Mouse (Mus musculus): Measurements from ENCODE around the gene Iba57. TPM values are rescaled to one million over a fixed set of nuclear protein-coding genes. Genes with fewer than 3 reads are reported as not detected.

Gene Iba57
- polyA plus RNA-seq, 1 experiment: 6.5 TPM

DNA sequence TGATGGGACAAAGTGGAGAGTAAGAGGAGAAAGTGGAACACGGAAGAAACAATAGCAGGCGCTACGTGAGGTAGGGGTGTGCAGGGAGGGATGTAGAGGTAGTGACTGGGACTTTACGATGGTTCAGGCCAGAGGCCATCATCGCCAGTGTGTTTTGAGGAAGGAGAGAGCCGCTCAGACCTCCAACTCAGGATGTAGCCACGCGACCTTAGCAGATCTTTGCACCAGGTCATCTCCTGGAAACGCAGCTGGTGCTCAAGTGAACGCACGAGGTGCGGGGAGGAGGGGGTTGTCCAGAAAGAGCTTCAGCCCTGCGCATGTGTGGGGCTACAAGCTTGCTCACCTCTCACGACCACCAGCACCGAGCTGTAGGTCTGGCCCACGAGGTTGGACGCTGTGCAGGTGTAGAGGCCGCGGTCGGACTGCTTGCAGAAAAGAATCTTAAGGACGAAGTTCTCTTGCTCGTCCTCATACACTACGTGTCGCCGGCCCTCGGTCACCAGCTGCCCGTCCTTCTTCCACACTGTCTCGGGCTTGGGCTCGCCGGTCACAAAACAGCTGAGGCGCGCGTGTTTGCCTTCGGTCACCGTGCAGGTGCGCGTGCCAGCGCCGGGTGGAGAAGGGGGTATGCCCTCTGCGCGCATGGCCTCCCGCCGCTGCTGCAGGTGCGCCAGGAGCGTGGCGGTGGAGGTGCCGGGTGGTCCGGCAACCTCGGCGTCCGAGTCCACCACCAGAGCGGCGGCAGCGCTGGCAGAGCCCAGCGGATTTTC, 28.3 kb downstream of the Iba57 start:
- Histone ChIP-seq H3K27me3 (ENCODE audit: control insufficient read depth, insufficient read depth, low read length) (peaks cover 6% of the 10 kb centered on the region; the same call in 1 of the 2 replicates), H3K27ac (ENCODE audit: insufficient read depth, low read length) (no peak overlapping the region), H3K4me3 (ENCODE audit: extremely low read depth, insufficient read depth, insufficient read length) (no peak overlapping the region), H3K4me1 (ENCODE audit: control insufficient read depth, insufficient read depth, insufficient read length) (peaks cover 2% of the 10 kb centered on the region; the same call in 1 of the 2 replicates), H3K36me3 (ENCODE audit: control insufficient read depth, insufficient read depth, low read length) (no peaks in the 10 kb centered on the region)
- 9% methylated on average over 55 of the region's 55 CpGs for WGBS
- DNase-seq (ENCODE audit: low read depth in 1 of 2, low spot score in 2 of 2): no peak
- TF ChIP-seq CTCF (IDR thresholded peaks at IDR 0.05; ENCODE audit: extremely low read depth, insufficient read depth, insufficient read length, insufficient replicate concordance) (no peak), POLR2A (IDR thresholded peaks at IDR 0.05; ENCODE audit: low read depth, low read length) (no peak)

DNA sequence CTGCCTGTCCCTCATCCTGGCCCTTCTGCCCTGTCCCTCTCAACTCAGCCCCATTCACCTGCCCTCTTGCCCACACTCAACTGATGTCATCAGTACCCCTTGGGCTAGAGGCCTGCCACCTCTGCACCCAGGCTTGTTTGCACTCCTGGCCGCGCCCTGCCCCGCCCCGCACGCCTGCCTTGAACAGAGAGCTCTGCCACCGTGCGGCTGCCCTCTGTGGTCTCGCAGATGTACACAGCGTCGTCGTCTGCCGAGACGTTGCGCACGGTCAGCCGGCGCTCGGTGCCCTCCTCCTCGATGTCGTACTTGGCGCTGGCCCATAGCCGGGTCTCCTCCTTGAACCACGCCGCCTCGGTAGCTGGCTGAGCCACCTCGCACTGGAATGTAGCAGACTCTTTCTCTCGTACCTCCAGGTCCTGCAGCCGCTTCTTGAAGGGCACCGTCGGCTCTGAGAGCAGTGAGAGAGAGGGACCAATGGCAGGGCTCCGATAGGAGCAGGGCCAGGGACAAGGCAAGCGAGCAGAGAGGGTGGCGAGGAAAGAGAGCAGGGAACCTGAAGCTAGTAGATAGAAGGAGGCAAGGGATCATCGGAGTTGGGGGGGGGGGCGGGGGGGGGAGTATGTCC, 29.1 kb downstream of the Iba57 start:
- WGBS: 6% methylated on average over 35 of the region's 35 CpGs
- Histone ChIP-seq H3K27me3 (ENCODE audit: control insufficient read depth, insufficient read depth, low read length) (peaks cover 6% of the 10 kb centered on the region; the same call in 1 of the 2 replicates), H3K4me3 (ENCODE audit: extremely low read depth, insufficient read depth, insufficient read length) (no peak overlapping the region), H3K36me3 (ENCODE audit: control insufficient read depth, insufficient read depth, low read length) (no peaks in the 10 kb centered on the region), H3K4me1 (ENCODE audit: control insufficient read depth, insufficient read depth, insufficient read length) (peaks cover 2% of the 10 kb centered on the region; the same call in 1 of the 2 replicates), H3K27ac (ENCODE audit: insufficient read depth, low read length) (no peak overlapping the region)
- no peak for TF ChIP-seq POLR2A (IDR thresholded peaks at IDR 0.05; ENCODE audit: low read depth, low read length)
- no peak for TF ChIP-seq CTCF (IDR thresholded peaks at IDR 0.05; ENCODE audit: extremely low read depth, insufficient read depth, insufficient read length, insufficient replicate concordance)
- no peak for DNase-seq (ENCODE audit: low read depth in 1 of 2, low spot score in 2 of 2)

DNA sequence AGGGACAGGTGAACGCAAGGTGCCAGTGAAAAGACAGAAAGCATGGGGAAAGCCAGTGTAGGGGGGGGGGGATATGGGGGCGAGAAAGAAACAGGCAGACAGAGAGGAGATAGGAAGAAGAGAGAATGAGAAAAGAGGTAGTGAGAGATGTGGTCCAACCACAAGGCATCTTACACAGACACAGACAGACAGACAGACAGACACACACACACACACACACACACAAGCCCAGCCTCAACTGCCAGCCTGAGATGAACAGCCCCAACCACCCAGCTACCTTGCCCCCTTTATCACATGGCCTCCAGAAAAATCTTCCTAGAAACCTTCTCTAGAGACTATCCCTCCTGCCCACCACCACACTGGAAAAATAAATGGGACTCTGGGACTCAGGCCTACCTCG, 31.5 kb downstream of the Iba57 start:
- TF ChIP-seq CTCF (IDR thresholded peaks at IDR 0.05; ENCODE audit: extremely low read depth, insufficient read depth, insufficient read length, insufficient replicate concordance) (no peak), POLR2A (IDR thresholded peaks at IDR 0.05; ENCODE audit: low read depth, low read length) (no peak)
- Histone ChIP-seq H3K27me3 (ENCODE audit: control insufficient read depth, insufficient read depth, low read length) (peaks cover 6% of the 10 kb centered on the region; the same call in 1 of the 2 replicates), H3K4me1 (ENCODE audit: control insufficient read depth, insufficient read depth, insufficient read length) (peaks cover 2% of the 10 kb centered on the region; the same call in 1 of the 2 replicates), H3K4me3 (ENCODE audit: extremely low read depth, insufficient read depth, insufficient read length) (no peak overlapping the region), H3K27ac (ENCODE audit: insufficient read depth, low read length) (no peak overlapping the region), H3K36me3 (ENCODE audit: control insufficient read depth, insufficient read depth, low read length) (no peaks in the 10 kb centered on the region)
- WGBS: 74% methylated on average over 2 of the region's 3 CpGs
- no peak for DNase-seq (ENCODE audit: low read depth in 1 of 2, low spot score in 2 of 2)

DNA sequence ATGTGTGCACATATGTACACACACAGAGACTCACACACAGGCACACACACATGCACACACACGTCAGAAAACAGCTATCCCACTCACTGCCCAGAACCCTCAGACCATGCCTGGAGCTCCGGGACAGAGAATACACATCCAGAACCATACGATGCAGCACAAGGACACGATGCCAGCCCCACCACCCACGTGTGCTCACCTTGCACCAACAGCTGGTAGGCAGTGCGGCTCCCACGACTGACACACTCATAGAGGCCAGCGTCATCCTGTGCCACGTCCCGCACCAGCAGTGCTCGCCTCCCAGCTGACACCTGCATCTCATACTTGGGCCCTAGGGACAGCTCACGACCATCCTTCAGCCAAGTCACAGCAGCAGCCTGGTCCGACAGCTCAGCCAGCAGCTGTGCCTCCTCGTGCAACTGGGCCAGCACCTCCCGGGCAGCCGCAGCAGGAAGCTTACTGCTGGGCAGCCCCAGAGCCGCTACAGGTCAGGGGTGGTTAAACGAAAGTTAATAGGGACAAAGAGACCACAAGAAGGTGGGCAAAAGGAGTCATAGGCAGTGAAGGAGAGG, 32.1 kb downstream of the Iba57 start:
- H3K27ac ChIP-seq (ENCODE audit: insufficient read depth, low read length): no peak overlapping the region
- DNase-seq (ENCODE audit: low read depth in 1 of 2, low spot score in 2 of 2): no peak
- peaks cover 6% of the 10 kb centered on the region; the same call in 1 of the 2 replicates for H3K27me3 ChIP-seq (ENCODE audit: control insufficient read depth, insufficient read depth, low read length)
- no peaks in the 10 kb centered on the region for H3K36me3 ChIP-seq (ENCODE audit: control insufficient read depth, insufficient read depth, low read length)
- H3K4me3 ChIP-seq (ENCODE audit: extremely low read depth, insufficient read depth, insufficient read length): no peak overlapping the region
- WGBS: 42% methylated on average over 18 of the region's 18 CpGs
- peaks cover 2% of the 10 kb centered on the region; the same call in 1 of the 2 replicates for H3K4me1 ChIP-seq (ENCODE audit: control insufficient read depth, insufficient read depth, insufficient read length)
- TF ChIP-seq CTCF (IDR thresholded peaks at IDR 0.05; ENCODE audit: extremely low read depth, insufficient read depth, insufficient read length, insufficient replicate concordance) (no peak), POLR2A (IDR thresholded peaks at IDR 0.05; ENCODE audit: low read depth, low read length) (no peak)

DNA sequence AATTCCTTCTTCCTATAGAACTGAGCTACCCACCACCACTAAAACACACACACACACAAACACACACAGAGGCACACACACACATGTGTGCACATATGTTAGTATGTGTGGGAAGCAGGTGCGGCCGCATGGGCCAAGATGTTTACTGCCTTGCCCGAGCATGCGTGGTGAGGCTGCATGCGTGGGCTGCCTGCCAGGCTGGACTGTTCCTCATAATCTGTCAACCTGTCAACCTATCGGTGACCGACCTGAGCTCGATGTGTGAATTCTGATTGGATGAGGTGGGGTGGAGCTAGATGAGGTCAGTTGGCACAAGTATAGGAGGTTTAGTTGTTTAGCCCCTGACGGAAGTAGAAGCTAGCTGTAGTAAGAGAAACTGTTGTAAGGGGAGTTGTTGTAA, 32.8 kb downstream of the Iba57 start:
- TF ChIP-seq POLR2A (IDR thresholded peaks at IDR 0.05; ENCODE audit: low read depth, low read length) (no peak), CTCF (IDR thresholded peaks at IDR 0.05; ENCODE audit: extremely low read depth, insufficient read depth, insufficient read length, insufficient replicate concordance) (no peak)
- 54% methylated on average over 9 of the region's 9 CpGs for WGBS
- no peaks in the 10 kb centered on the region for H3K36me3 ChIP-seq (ENCODE audit: control insufficient read depth, insufficient read depth, low read length)
- no peak overlapping the region for H3K27ac ChIP-seq (ENCODE audit: insufficient read depth, low read length)
- H3K4me1 ChIP-seq (ENCODE audit: control insufficient read depth, insufficient read depth, insufficient read length): peaks cover 2% of the 10 kb centered on the region; the same call in 1 of the 2 replicates
- peaks cover 6% of the 10 kb centered on the region; the same call in 1 of the 2 replicates for H3K27me3 ChIP-seq (ENCODE audit: control insufficient read depth, insufficient read depth, low read length)
- no peak overlapping the region for H3K4me3 ChIP-seq (ENCODE audit: extremely low read depth, insufficient read depth, insufficient read length)
- no peak for DNase-seq (ENCODE audit: low read depth in 1 of 2, low spot score in 2 of 2)

DNA sequence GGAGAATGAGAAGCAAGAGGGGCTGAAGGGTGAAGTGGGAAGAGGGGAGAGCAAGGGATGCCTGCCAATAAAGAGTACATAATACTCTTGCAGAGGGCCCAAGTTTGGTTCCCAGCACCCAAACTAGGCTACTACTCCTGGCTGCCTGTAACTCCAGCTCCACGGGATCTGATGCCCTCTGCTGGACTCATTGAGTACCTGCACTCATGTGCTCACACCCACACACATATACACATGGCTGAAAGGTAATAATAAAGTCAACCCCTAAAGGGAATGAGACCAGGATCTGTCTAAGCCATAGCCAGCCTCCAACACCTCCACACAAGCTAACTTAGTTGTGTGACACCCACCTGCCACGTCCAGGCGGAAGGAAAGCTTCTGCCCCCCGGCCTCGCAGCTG, 57.6 kb downstream of the Iba57 start:
- no peaks in the 10 kb centered on the region for H3K36me3 ChIP-seq (ENCODE audit: control insufficient read depth, insufficient read depth, low read length)
- H3K4me3 ChIP-seq (ENCODE audit: extremely low read depth, insufficient read depth, insufficient read length): no peak overlapping the region
- no peaks in the 10 kb centered on the region for H3K27me3 ChIP-seq (ENCODE audit: control insufficient read depth, insufficient read depth, low read length)
- 90% methylated on average over 5 of the region's 5 CpGs for WGBS
- TF ChIP-seq POLR2A (IDR thresholded peaks at IDR 0.05; ENCODE audit: low read depth, low read length): no peak
- TF ChIP-seq CTCF (IDR thresholded peaks at IDR 0.05; ENCODE audit: extremely low read depth, insufficient read depth, insufficient read length, insufficient replicate concordance): no peak
- H3K4me1 ChIP-seq (ENCODE audit: control insufficient read depth, insufficient read depth, insufficient read length): no peaks in the 10 kb centered on the region
- no peak for DNase-seq (ENCODE audit: low read depth in 1 of 2, low spot score in 2 of 2)
- no peak overlapping the region for H3K27ac ChIP-seq (ENCODE audit: insufficient read depth, low read length)

Other genes starting within 250 kb of the Iba57 start
- gene Btnl10, start 245.8 kb downstream of the Iba57 start, polyA plus RNA-seq (2012; rRNA removed): 14.6 and 14.9 TPM in 2 replicates
- gene Rnf187, start 224.8 kb downstream of the Iba57 start, polyA plus RNA-seq (2012; rRNA removed): 157 and 230 TPM in 2 replicates
- gene Hist3h2ba, start 214.8 kb downstream of the Iba57 start, polyA plus RNA-seq (2012; rRNA removed): 13.2 and 21.2 TPM in 2 replicates
- 14.8 and 20.0 TPM in 2 replicates for gene Hist3h2a, start 209.1 kb downstream of the Iba57 start, polyA plus RNA-seq (2012; rRNA removed)
- gene Trim17, start 209.1 kb downstream of the Iba57 start, polyA plus RNA-seq (2012; rRNA removed): 0.06 and 0.23 TPM in 2 replicates
- 55.6 and 62.0 TPM in 2 replicates for gene Trim11, start 185.6 kb downstream of the Iba57 start, polyA plus RNA-seq (2012; rRNA removed)
- gene Obscn, start 27.3 kb downstream of the Iba57 start, polyA plus RNA-seq (2012; rRNA removed): 1.2 and 1.6 TPM in 2 replicates
- 3.4 and 4.1 TPM in 2 replicates for gene Gjc2, start 19.5 kb upstream of the Iba57 start, polyA plus RNA-seq (2012; rRNA removed)
- 40.9 and 52.3 TPM in 2 replicates for gene Guk1, start 28.5 kb upstream of the Iba57 start, polyA plus RNA-seq (2012; rRNA removed)
- gene Mrpl55, start 38.7 kb upstream of the Iba57 start, polyA plus RNA-seq (2012; rRNA removed): 16.1 and 21.8 TPM in 2 replicates
- gene 2310033P09Rik, start 44.6 kb upstream of the Iba57 start, polyA plus RNA-seq (2012; rRNA removed): 19.9 and 25.0 TPM in 2 replicates
- 252 and 312 TPM in 2 replicates for gene Arf1, start 64.5 kb upstream of the Iba57 start, polyA plus RNA-seq (2012; rRNA removed)
- gene Wnt3a, start 127.0 kb upstream of the Iba57 start, polyA plus RNA-seq (2012; rRNA removed): 0.04 TPM in 1 of 2 replicates, not detected in the other
- 0.33 and 0.40 TPM in 2 replicates for gene Wnt9a, start 143.2 kb upstream of the Iba57 start, polyA plus RNA-seq (2012; rRNA removed)
- gene Prss38, start 211.9 kb upstream of the Iba57 start, polyA plus RNA-seq (2012; rRNA removed): not detected in 2 replicates

Data from spleen, adult 2 months (tissue).